Mouse (Mus musculus) G1E (cell line): ENCODE measurements around the gene Kcnf1.

Experiments used
- CTCF ChIP-seq: IDR thresholded peaks from 2 replicates; pipeline ENCODE4 v1.5.1; 2012; ENCODE audit warnings: low read depth, low read length, inconsistent platforms, mixed read lengths
- GATA1 ChIP-seq: IDR thresholded peaks from 2 replicates; pipeline ENCODE4 v1.6.1; 2012; ENCODE audit warnings: borderline replicate concordance, low read length, inconsistent platforms, mixed read lengths
- POLR2AphosphoS5 ChIP-seq: IDR thresholded peaks from 2 replicates; pipeline ENCODE4 v1.6.1; 2012; ENCODE audit warnings: low read depth, low read length, inconsistent platforms; ENCODE audit not compliant: insufficient replicate concordance

DNA sequence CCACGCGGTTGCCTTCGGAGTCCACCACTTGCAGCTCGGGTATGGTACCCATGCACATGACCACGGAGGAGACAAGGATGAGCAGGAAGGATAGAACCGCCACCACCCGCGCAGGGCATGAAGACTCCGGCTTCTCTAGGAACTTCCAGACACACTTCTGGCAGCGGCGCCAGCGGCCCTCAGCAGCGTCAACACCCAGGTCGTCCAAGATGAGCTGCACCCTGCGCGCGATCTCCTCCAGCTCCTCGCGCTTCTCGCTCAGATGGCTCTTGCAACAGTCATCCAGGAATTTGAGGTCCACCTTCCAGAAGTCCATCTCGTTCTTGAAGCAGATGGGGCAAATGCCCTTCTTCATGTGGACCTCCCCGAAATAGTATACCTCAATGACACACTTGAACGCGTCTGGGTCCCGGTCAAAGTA is 1.1 kb downstream of the Kcnf1 start:
- TF ChIP-seq CTCF (no peak), POLR2AphosphoS5 (no peak), GATA1 (no peak)
